Mouse (Mus musculus) cortical plate, adult 2 months (tissue): ENCODE data around the gene Pi16.

Experiments used
- CTCF ChIP-seq: fragments of 200-500 bp; IDR thresholded peaks from 2 replicates; pipeline ENCODE4 v1.5.1; 2011; ENCODE audit warnings: mild to moderate bottlenecking, control low read depth, low read length; ENCODE audit not compliant: insufficient read depth; ENCODE audit errors: extremely low read depth
- POLR2A ChIP-seq: fragments of 200-500 bp; IDR thresholded peaks from 2 replicates; pipeline ENCODE4 v1.6.1; 2011; ENCODE audit warnings: mild to moderate bottlenecking, low read length, control low read depth; ENCODE audit not compliant: insufficient read depth; ENCODE audit errors: extremely low read depth

DNA sequence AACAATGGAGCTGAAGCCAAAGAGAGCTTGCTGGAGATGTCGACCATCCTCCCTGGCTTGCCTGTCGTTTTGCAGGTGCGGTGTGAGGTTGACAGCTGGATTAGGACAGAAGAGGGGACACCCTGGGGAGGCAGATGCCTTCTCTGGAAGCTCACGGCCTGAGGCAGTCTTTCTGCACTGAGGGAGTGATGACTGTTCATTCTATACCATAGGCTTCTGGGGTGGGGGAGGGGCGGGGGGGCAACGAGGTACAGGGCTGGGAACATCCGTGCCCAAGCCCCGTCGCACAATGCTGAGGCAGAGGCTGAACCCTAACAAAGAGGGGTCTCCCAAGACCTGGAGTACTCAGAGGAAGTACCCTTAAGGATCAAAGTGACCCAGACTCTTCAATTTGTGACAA, 39.4 kb downstream of the Pi16 start:
- TF ChIP-seq POLR2A: no peak
- TF ChIP-seq CTCF: no peak
